Mouse (Mus musculus) MEL (cell line): ENCODE measurements at regions not wholly inside any gene's neighbourhood (a gene's known extent, or its start where the extent isn't known, plus 50 kb on each side); places are given as distances from the start of the nearest gene placed in this dataset.

Source experiments
- CTCF ChIP-seq, 3 experiments: IDR thresholded peaks in 2 of 3; conservative IDR thresholded peaks in 1 of 3; 2 replicates each; pipeline ENCODE4 v1.5.1; 2011 to 2012; ENCODE audit warnings: low read length in 3 of 3, low read depth in 2 of 3, mild to moderate bottlenecking in 2 of 3, improper control_type of control experiment in 1 of 3, inconsistent platforms in 1 of 3, mixed read lengths in 1 of 3, moderate library complexity in 1 of 3; ENCODE audit not compliant: control insufficient read depth in 1 of 3, insufficient read depth in 1 of 3, poor library complexity in 1 of 3, severe bottlenecking in 1 of 3
- EP300 ChIP-seq, 2 experiments: IDR thresholded peaks; 2 replicates each; pipeline ENCODE4 v1.6.1; 2011; ENCODE audit warnings: improper control_type of control experiment in 2 of 2, low read length in 2 of 2, low read depth in 1 of 2, mild to moderate bottlenecking in 1 of 2
- JUND ChIP-seq: IDR thresholded peaks from 2 replicates; pipeline ENCODE4 v1.6.1; 2011; ENCODE audit warnings: low read depth, mild to moderate bottlenecking, improper control_type of control experiment, low read length
- MAX ChIP-seq: IDR thresholded peaks from 2 replicates; pipeline ENCODE4 v1.6.1; 2011; ENCODE audit warnings: low read length, improper control_type of control experiment
- POLR2A ChIP-seq, 2 experiments: IDR thresholded peaks; 2 replicates each; pipeline ENCODE4 v1.6.1; 2011 to 2012; ENCODE audit warnings: low read length in 2 of 2, mild to moderate bottlenecking in 2 of 2, control low read depth in 1 of 2, improper control_type of control experiment in 1 of 2, low read depth in 1 of 2, moderate library complexity in 1 of 2; ENCODE audit not compliant: control insufficient read depth in 1 of 2, insufficient read depth in 1 of 2, poor library complexity in 1 of 2
- POLR2AphosphoS2 ChIP-seq: IDR thresholded peaks from 2 replicates; pipeline ENCODE4 v1.6.1; 2011; ENCODE audit warnings: low read length, improper control_type of control experiment
- RAD21 ChIP-seq: IDR thresholded peaks from 2 replicates; pipeline ENCODE4 v1.6.1; 2011; ENCODE audit warnings: mild to moderate bottlenecking, low read depth, low read length, improper control_type of control experiment
- SMC3 ChIP-seq: IDR thresholded peaks from 2 replicates; pipeline ENCODE4 v1.6.1; 2011; ENCODE audit warnings: low read depth, low read length, improper control_type of control experiment
- USF1 ChIP-seq: IDR thresholded peaks from 2 replicates; pipeline ENCODE4 v1.6.1; 2014; ENCODE audit warnings: low read depth, mild to moderate bottlenecking, inconsistent platforms, low read length, improper control_type of control experiment, moderate library complexity
- ZMIZ1 ChIP-seq: IDR thresholded peaks from 2 replicates; pipeline ENCODE4 v1.6.1; 2012; ENCODE audit warnings: low read depth, mild to moderate bottlenecking, inconsistent platforms, low read length, improper control_type of control experiment, moderate library complexity

DNA sequence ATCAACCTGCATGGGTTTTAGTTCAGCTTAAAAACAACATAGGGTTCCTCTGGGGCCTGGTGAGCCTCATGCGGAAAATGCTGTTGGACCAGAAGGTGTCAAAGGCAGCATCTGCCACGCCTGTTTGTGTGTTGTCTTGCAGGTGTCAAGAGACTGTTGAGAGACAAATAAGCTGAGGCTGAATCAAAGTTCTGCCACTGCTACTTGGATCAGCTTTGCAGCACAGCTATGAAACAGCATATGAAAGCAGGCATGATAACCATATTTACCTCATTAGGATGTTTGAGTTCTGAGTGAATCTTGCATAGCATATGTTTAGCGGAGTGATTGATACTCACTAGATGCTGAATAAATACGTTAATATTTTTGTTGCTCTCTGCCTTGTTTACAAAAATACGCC, 280.8 kb downstream of the D3Ertd751e start:
- TF ChIP-seq RAD21: no peak
- TF ChIP-seq POLR2AphosphoS2: no peak
- TF ChIP-seq USF1: no peak
- TF ChIP-seq ZMIZ1: no peak
- TF ChIP-seq CTCF (IDR thresholded peaks at IDR 0.05 in 2 of 3, conservative IDR thresholded peaks at IDR 0.05 in 1 of 3; ENCODE audit: control insufficient read depth in 1 of 3, insufficient read depth in 1 of 3, low read depth in 2 of 3, low read length in 3 of 3, poor library complexity in 1 of 3, severe bottlenecking in 1 of 3): no peak
- TF ChIP-seq EP300 (IDR thresholded peaks at IDR 0.05; ENCODE audit: low read depth in 1 of 2, low read length in 2 of 2): no peak
- TF ChIP-seq SMC3: no peak
- TF ChIP-seq POLR2A (IDR thresholded peaks at IDR 0.05; ENCODE audit: control insufficient read depth in 1 of 2, insufficient read depth in 1 of 2, low read depth in 1 of 2, low read length in 2 of 2, poor library complexity in 1 of 2): no peak
- no peak for TF ChIP-seq MAX
- TF ChIP-seq JUND: no peak
